Comparison of ENCODE assay signal across 19 mouse cellular contexts in genomic region chr5:24701271-24701670, GRCm38 (mm10). TPM values are rescaled to one million over a fixed set of nuclear protein-coding genes. Genes with fewer than 3 reads are reported as not detected.
A peak's percentile ranks its signal among the peaks of the same experiment; 100 is the strongest.
DNase-seq lines count a peak whose midpoint lies in the region; ATAC-seq and TF ChIP-seq lines count a peak whose summit lies in the region.
"Had no signal": no experiment of that assay in that cellular context is flagged by ENCODE, and none has a peak within 500 bp of the region (broad histone marks: within the 10 kb centered on the region; RNA-seq: fewer than 3 reads in every experiment).

No protein-coding gene starts in this region.

- H3K9ac ChIP-seq in hindbrain, embryonic 11.5 days (ENCODE audit: low read depth, low read length), result no peak overlapping the region
- H3K9ac ChIP-seq in hindbrain, embryonic 16.5 days (ENCODE audit: low read depth, low read length), result no peak overlapping the region
- H3K9ac ChIP-seq in lung, embryonic 16.5 days (ENCODE audit: low read length), result no peak overlapping the region
- H3K9ac ChIP-seq: forebrain, postnatal 0 days; heart, embryonic 13.5 days; liver, postnatal 0 days had no signal

- H3K4me3 ChIP-seq in hindbrain, embryonic 11.5 days (ENCODE audit: low read depth, low read length), result no peak overlapping the region
- no peak overlapping the region for H3K4me3 ChIP-seq in hindbrain, embryonic 16.5 days (ENCODE audit: low read length)
- no peak overlapping the region for H3K4me3 ChIP-seq in layer of hippocampus, adult 2 months
- H3K4me3 ChIP-seq in lung, embryonic 16.5 days (ENCODE audit: low read length), result no peak overlapping the region
- H3K4me3 ChIP-seq: gastrocnemius, adult 2 months; heart, embryonic 13.5 days had no signal

- TF ChIP-seq CTCF in layer of hippocampus, adult 2 months (conservative IDR thresholded peaks at IDR 0.05), result no peak

- no peak for DNase-seq in hindbrain, embryonic 11.5 days (ENCODE audit: low spot score)
- DNase-seq in layer of hippocampus, adult 2 months (ENCODE audit: low spot score in 2 of 2), result no peak
- no peak for DNase-seq in layer of hippocampus, adult 18-20 months (ENCODE audit: low spot score in 2 of 2)
- peak; percentile 60 for DNase-seq in lung, postnatal 25 days (ENCODE audit: low spot score)
- no peak for DNase-seq in adrenal gland, postnatal 14 days
- DNase-seq: cerebellum, adult 11 months; cerebellum, postnatal 36 days; forebrain, postnatal 0 days; gastrocnemius, adult 2 months; liver, postnatal 0 days had no signal

- no peaks in the 10 kb centered on the region for H3K9me3 ChIP-seq in hindbrain, embryonic 11.5 days (ENCODE audit: control insufficient read depth, low read length)
- no peaks in the 10 kb centered on the region for H3K9me3 ChIP-seq in hindbrain, embryonic 16.5 days (ENCODE audit: control insufficient read depth, low read length)
- no peaks in the 10 kb centered on the region for H3K9me3 ChIP-seq in lung, embryonic 16.5 days (ENCODE audit: control insufficient read depth, low read length)
- H3K9me3 ChIP-seq: G1E; heart, embryonic 13.5 days had no signal

- peaks cover 10% of the 10 kb centered on the region; the same call in 1 of the 2 replicates for H3K36me3 ChIP-seq in hindbrain, embryonic 11.5 days (ENCODE audit: control insufficient read depth, insufficient read depth, low read length)
- peaks cover 47% of the 10 kb centered on the region for H3K36me3 ChIP-seq in hindbrain, embryonic 16.5 days (ENCODE audit: control insufficient read depth, insufficient read depth, low read length)
- H3K36me3 ChIP-seq in lung, embryonic 16.5 days (ENCODE audit: control insufficient read depth, insufficient read depth, low read length), result peaks cover 51% of the 10 kb centered on the region

- no peak for ATAC-seq in hindbrain, embryonic 11.5 days (ENCODE audit: low FRiP score)
- no peak for ATAC-seq in hindbrain, embryonic 16.5 days
- peak; percentile 95 for ATAC-seq in lung, embryonic 16.5 days (ENCODE audit: low read depth)
- ATAC-seq: forebrain, postnatal 0 days; inflammation-experienced regulatory T-cells, adult 6 months; liver, postnatal 0 days had no signal

- 91% methylated on average over 3 of the region's 3 CpGs for whole genome bisulfite sequencing in hindbrain, embryonic 11.5 days
- 92% methylated on average over 3 of the region's 3 CpGs for WGBS in hindbrain, embryonic 16.5 days
- 59% methylated on average over 3 of the region's 3 CpGs for WGBS in lung, embryonic 16.5 days

- peak overlapping the region; percentile 30 for H3K27ac ChIP-seq in hindbrain, embryonic 11.5 days (ENCODE audit: low read depth, low read length)
- no peak overlapping the region for H3K27ac ChIP-seq in hindbrain, embryonic 16.5 days (ENCODE audit: low read depth, low read length)
- peak overlapping the region; percentile 46; the same call in 1 of the 2 replicates for H3K27ac ChIP-seq in layer of hippocampus, adult 2 months
- H3K27ac ChIP-seq in lung, embryonic 16.5 days (ENCODE audit: low read length), result peak overlapping the region; percentile 85
- H3K27ac ChIP-seq: gastrocnemius, adult 2 months; heart, embryonic 13.5 days had no signal

- no peaks in the 10 kb centered on the region for H3K27me3 ChIP-seq in hindbrain, embryonic 11.5 days (ENCODE audit: control insufficient read depth, insufficient read depth, low read length)
- H3K27me3 ChIP-seq in hindbrain, embryonic 16.5 days (replicated peaks; ENCODE audit: control insufficient read depth, insufficient read depth, low read length), result no peaks in the 10 kb centered on the region
- no peaks in the 10 kb centered on the region for H3K27me3 ChIP-seq in lung, embryonic 16.5 days (ENCODE audit: control insufficient read depth, insufficient read depth, low read depth, low read length)
- H3K27me3 ChIP-seq: heart, embryonic 13.5 days had no signal

- H3K4me1 ChIP-seq in hindbrain, embryonic 11.5 days (replicated peaks; ENCODE audit: control insufficient read depth, insufficient read depth, low read length), result no peaks in the 10 kb centered on the region
- H3K4me1 ChIP-seq in hindbrain, embryonic 16.5 days (ENCODE audit: control insufficient read depth, insufficient read depth, low read depth, low read length), result no peaks in the 10 kb centered on the region
- H3K4me1 ChIP-seq in lung, embryonic 16.5 days (replicated peaks; ENCODE audit: control insufficient read depth, insufficient read depth, low read length), result 0 out of 2 replicates have a peak, but pooled peaks cover 4% of the 10 kb centered on the region
- H3K4me1 ChIP-seq: heart, embryonic 13.5 days had no signal

- H3K4me2 ChIP-seq in hindbrain, embryonic 11.5 days (replicated peaks; ENCODE audit: low read depth, low read length), result no peak overlapping the region
- no peak overlapping the region for H3K4me2 ChIP-seq in hindbrain, embryonic 16.5 days (ENCODE audit: low read length)
- H3K4me2 ChIP-seq in lung, embryonic 16.5 days (ENCODE audit: low read depth, low read length), result no peak overlapping the region
- H3K4me2 ChIP-seq: heart, embryonic 13.5 days had no signal

RNA-seq across cellular contexts. Expression of gene Nub1, which starts 15.9 kb away (rescaled TPM):
- 36.0 and 37.3 TPM in 2 replicates for polyA plus RNA-seq in hindbrain, embryonic 11.5 days (2014; fragmentation: Nextera tagmentation; extraction: Ambion mirVana)
- polyA plus RNA-seq in hindbrain, embryonic 16.5 days (2015; fragmentation: Nextera tagmentation; extraction: Ambion mirVana), result 48.8 and 49.5 TPM in 2 replicates
- total RNA-seq in layer of hippocampus, adult 2 months (2021), result 10 to 100 TPM; 65.9 to 69.0 TPM
- total RNA-seq in layer of hippocampus, adult 18-20 months (2021), result 10 to 100 TPM; 76.0 to 78.0 TPM
- 39.0 and 40.0 TPM in 2 replicates for polyA plus RNA-seq in lung, embryonic 16.5 days (2015; fragmentation: Nextera tagmentation; extraction: Ambion mirVana)
- total RNA-seq in adrenal gland, postnatal 14 days (2021), result 45.4 and 50.7 TPM in 2 replicates

RNA-seq across cellular contexts. Expression of gene Wdr86, which starts 29.3 kb away (rescaled TPM):
- polyA plus RNA-seq in hindbrain, embryonic 11.5 days (2014; fragmentation: Nextera tagmentation; extraction: Ambion mirVana), result 15.4 and 17.5 TPM in 2 replicates
- 8.0 and 10.7 TPM in 2 replicates for polyA plus RNA-seq in hindbrain, embryonic 16.5 days (2015; fragmentation: Nextera tagmentation; extraction: Ambion mirVana)
- total RNA-seq in layer of hippocampus, adult 2 months (2021), result 1 to 10 TPM in 1 of 2 experiments, under 1 TPM in 1; 0.44 to 1.4 TPM
- total RNA-seq in layer of hippocampus, adult 18-20 months (2021), result under 1 TPM; 0.33 to 0.62 TPM
- 30.5 and 31.5 TPM in 2 replicates for polyA plus RNA-seq in lung, embryonic 16.5 days (2015; fragmentation: Nextera tagmentation; extraction: Ambion mirVana)
- 1.9 and 2.6 TPM in 2 replicates for total RNA-seq in adrenal gland, postnatal 14 days (2021)
- total RNA-seq: gastrocnemius, adult 2 months had no signal
- polyA plus RNA-seq: G1E had no signal

RNA-seq across cellular contexts. Expression of gene Crygn, which starts 56.5 kb away (rescaled TPM):
- 0.84 TPM in 1 of 2 replicates, not detected in the other for polyA plus RNA-seq in hindbrain, embryonic 11.5 days (2014; fragmentation: Nextera tagmentation; extraction: Ambion mirVana)
- 1.3 and 1.6 TPM in 2 replicates for polyA plus RNA-seq in hindbrain, embryonic 16.5 days (2015; fragmentation: Nextera tagmentation; extraction: Ambion mirVana)
- not detected for total RNA-seq in layer of hippocampus, adult 2 months (2021)
- total RNA-seq in layer of hippocampus, adult 18-20 months (2021), result 1 to 10 TPM; 1.0 to 1.5 TPM
- polyA plus RNA-seq in lung, embryonic 16.5 days (2015; fragmentation: Nextera tagmentation; extraction: Ambion mirVana), result 3.2 and 3.4 TPM in 2 replicates
- total RNA-seq in adrenal gland, postnatal 14 days (2021), result 2.6 and 2.9 TPM in 2 replicates
- total RNA-seq: G1E; gastrocnemius, adult 2 months; left cerebral cortex, postnatal 10 days had no signal
- polyA plus RNA-seq: embryonic facial prominence, embryonic 11.5 days; neural tube, embryonic 14.5 days; small intestine, adult 2 months had no signal
